Mouse (Mus musculus): ENCODE data around the gene Oprl1. TPM values are rescaled to one million over a fixed set of nuclear protein-coding genes. Genes with fewer than 3 reads are reported as not detected.

The Oprl1 gene
- polyA plus RNA-seq, 1 experiment from 2014 or later = 36.4 TPM

DNA sequence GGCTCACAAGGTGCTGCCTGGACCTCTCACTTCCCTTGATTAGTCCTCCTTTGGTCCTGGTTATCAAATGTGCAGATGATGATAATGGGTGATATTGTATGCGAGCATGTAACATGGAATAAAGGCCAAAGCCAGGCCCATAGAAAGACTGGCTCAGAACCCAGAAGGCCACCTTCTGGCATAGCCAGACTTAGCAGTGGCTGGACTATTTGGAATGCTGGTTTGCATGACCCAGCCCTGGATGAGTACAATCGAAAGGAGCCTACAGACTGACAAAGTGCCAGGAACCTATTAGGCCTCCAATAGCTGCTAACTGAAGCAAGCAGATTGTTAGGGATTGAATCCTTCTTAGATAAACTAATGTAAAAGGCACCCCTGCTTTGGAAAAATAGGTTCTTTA lies 54.6 kb downstream of the Oprl1 start:
- Histone ChIP-seq H3K9ac (peak overlapping the region; percentile 70; the same call in 1 of the 2 replicates), H3K36me3 (no peaks in the 10 kb centered on the region), H3K9me3 (no peaks in the 10 kb centered on the region), H3K4me2 (replicated peaks) (peak overlapping the region; percentile 75), H3K4me1 (peaks cover 46% of the 10 kb centered on the region), H3K4me3 (peak overlapping the region; percentile 49), H3K27me3 (replicated peaks) (no peaks in the 10 kb centered on the region), H3K27ac (no peak overlapping the region)
- 78% methylated on average over 2 of the region's 2 CpGs for WGBS
- ATAC-seq (ENCODE audit: low FRiP score, low read depth) = no peak

Other genes with a start within 250 kb of the Oprl1 start
- 0.14 TPM in 1 of 2 replicates, not detected in the other for gene Abhd16b, start 221.8 kb upstream of the Oprl1 start, polyA plus RNA-seq (2016; fragmentation: Nextera tagmentation; extraction: Ambion mirVana)
- gene Tpd52l2, start 217.9 kb upstream of the Oprl1 start, polyA plus RNA-seq (2016; fragmentation: Nextera tagmentation; extraction: Ambion mirVana) = 127 and 130 TPM in 2 replicates
- 141 and 147 TPM in 2 replicates for gene Dnajc5, start 194.5 kb upstream of the Oprl1 start, polyA plus RNA-seq (2016; fragmentation: Nextera tagmentation; extraction: Ambion mirVana)
- 59.9 and 65.9 TPM in 2 replicates for gene Uckl1, start 130.1 kb upstream of the Oprl1 start, polyA plus RNA-seq (2016; fragmentation: Nextera tagmentation; extraction: Ambion mirVana)
- 72.9 and 78.0 TPM in 2 replicates for gene Prpf6, start 123.1 kb upstream of the Oprl1 start, polyA plus RNA-seq (2016; fragmentation: Nextera tagmentation; extraction: Ambion mirVana)
- gene Zfp512b, start 122.2 kb upstream of the Oprl1 start, polyA plus RNA-seq (2016; fragmentation: Nextera tagmentation; extraction: Ambion mirVana) = 86.5 and 89.6 TPM in 2 replicates
- 107 and 112 TPM in 2 replicates for gene Samd10, start 115.8 kb upstream of the Oprl1 start, polyA plus RNA-seq (2016; fragmentation: Nextera tagmentation; extraction: Ambion mirVana)
- not detected in 2 replicates for gene Gm29797, start 58.0 kb upstream of the Oprl1 start, polyA plus RNA-seq (2016; fragmentation: Nextera tagmentation; extraction: Ambion mirVana)
- 20.3 and 20.6 TPM in 2 replicates for gene Sox18, start 43.4 kb upstream of the Oprl1 start, polyA plus RNA-seq (2016; fragmentation: Nextera tagmentation; extraction: Ambion mirVana)
- gene Tcea2, start 34.7 kb upstream of the Oprl1 start, polyA plus RNA-seq (2016; fragmentation: Nextera tagmentation; extraction: Ambion mirVana) = 27.3 and 30.0 TPM in 2 replicates
- gene Rgs19, start 21.0 kb upstream of the Oprl1 start, polyA plus RNA-seq (2016; fragmentation: Nextera tagmentation; extraction: Ambion mirVana) = 44.0 and 44.8 TPM in 2 replicates
- not detected in 2 replicates for gene Lkaaear1, start 16.6 kb upstream of the Oprl1 start, polyA plus RNA-seq (2016; fragmentation: Nextera tagmentation; extraction: Ambion mirVana)
- gene Myt1, start 48.3 kb downstream of the Oprl1 start, polyA plus RNA-seq (2016; fragmentation: Nextera tagmentation; extraction: Ambion mirVana) = 70.4 and 79.3 TPM in 2 replicates
- 36.4 and 38.5 TPM in 2 replicates for gene Pcmtd2, start 122.8 kb downstream of the Oprl1 start, polyA plus RNA-seq (2016; fragmentation: Nextera tagmentation; extraction: Ambion mirVana)
- gene Polr3k, start 149.3 kb downstream of the Oprl1 start, polyA plus RNA-seq (2016; fragmentation: Nextera tagmentation; extraction: Ambion mirVana) = 88.1 and 93.5 TPM in 2 replicates